29 mouse cellular contexts compared by ENCODE assay signal in the genomic region with DNA sequence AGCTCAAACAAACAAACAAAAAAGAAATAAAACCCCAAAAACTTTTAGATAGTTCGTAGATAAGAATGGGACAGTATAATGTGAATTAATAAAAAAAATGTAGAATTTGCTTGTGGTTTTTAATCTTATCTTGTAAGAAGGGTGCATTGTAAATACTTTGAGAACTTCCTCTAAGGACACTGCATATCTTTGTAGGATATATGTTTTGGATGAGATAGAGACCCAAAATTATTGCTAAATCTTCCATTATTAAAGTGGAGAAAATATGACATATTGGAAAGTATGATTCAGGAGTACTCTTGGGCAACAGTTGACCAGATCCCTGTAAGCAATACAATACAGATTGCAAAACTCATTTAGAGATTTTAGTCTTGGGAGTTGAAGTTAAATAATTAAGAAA.
"Had no signal": no experiment of that assay in that cellular context is flagged by ENCODE, and none has a peak within 500 bp of the region (broad histone marks: within the 10 kb centered on the region; RNA-seq: fewer than 3 reads in every experiment).

No protein-coding gene starts in this region.

- H3K4me1 ChIP-seq: limb, embryonic 10.5 days; limb, embryonic 12.5 days; limb, embryonic 13.5 days; limb, embryonic 15.5 days; liver, embryonic 12.5 days; liver, embryonic 13.5 days; liver, embryonic 15.5 days; lung, embryonic 15.5 days; megakaryocyte, embryonic 14.5 days; midbrain, embryonic 10.5 days; midbrain, embryonic 12.5 days; midbrain, embryonic 13.5 days; midbrain, embryonic 15.5 days had no signal

- H3K27ac ChIP-seq: limb, embryonic 10.5 days; limb, embryonic 12.5 days; limb, embryonic 13.5 days; limb, embryonic 15.5 days; liver, embryonic 12.5 days; liver, embryonic 13.5 days; liver, embryonic 14.5 days; liver, embryonic 15.5 days; lung, embryonic 15.5 days; macrophage; midbrain, embryonic 10.5 days; midbrain, embryonic 12.5 days; midbrain, embryonic 13.5 days; midbrain, embryonic 15.5 days had no signal

- H3K4me3 ChIP-seq: limb, embryonic 10.5 days; limb, embryonic 12.5 days; limb, embryonic 13.5 days; limb, embryonic 15.5 days; liver, embryonic 12.5 days; liver, embryonic 13.5 days; liver, embryonic 15.5 days; lung, embryonic 15.5 days; megakaryocyte, embryonic 14.5 days; midbrain, embryonic 10.5 days; midbrain, embryonic 12.5 days; midbrain, embryonic 13.5 days; midbrain, embryonic 15.5 days; myocyte had no signal

- H3K9ac ChIP-seq: limb, embryonic 12.5 days; limb, embryonic 13.5 days; limb, embryonic 15.5 days; liver, embryonic 12.5 days; liver, embryonic 13.5 days; liver, embryonic 14.5 days; liver, embryonic 15.5 days; liver, postnatal 0 days; lung, embryonic 14.5 days; lung, embryonic 15.5 days; midbrain, embryonic 12.5 days; midbrain, embryonic 13.5 days; midbrain, embryonic 15.5 days had no signal

- DNase-seq: left cerebral cortex, postnatal 4 days; liver; liver, embryonic 13.5 days; liver, postnatal 0 days; lung, adult 18-20 months; lung, adult 2 months; lung, embryonic 14.5 days; lung, postnatal 10 days; lung, postnatal 14 days; lung, postnatal 36 days; lung, postnatal 4 days; midbrain, embryonic 14.5 days had no signal

- H3K9me3 ChIP-seq: limb, embryonic 10.5 days; limb, embryonic 12.5 days; limb, embryonic 13.5 days; limb, embryonic 15.5 days; liver, embryonic 12.5 days; liver, embryonic 13.5 days; liver, embryonic 15.5 days; lung, embryonic 15.5 days; megakaryocyte, embryonic 14.5 days; midbrain, embryonic 10.5 days; midbrain, embryonic 12.5 days; midbrain, embryonic 13.5 days; midbrain, embryonic 15.5 days had no signal

- H3K36me3 ChIP-seq: limb, embryonic 10.5 days; limb, embryonic 12.5 days; limb, embryonic 13.5 days; limb, embryonic 15.5 days; midbrain, embryonic 10.5 days; midbrain, embryonic 12.5 days; midbrain, embryonic 13.5 days; midbrain, embryonic 15.5 days had no signal

- ATAC-seq: liver, embryonic 12.5 days; liver, postnatal 0 days; lung, postnatal 0 days; midbrain, embryonic 13.5 days; midbrain, embryonic 15.5 days; midbrain, embryonic 16.5 days had no signal

- H3K27me3 ChIP-seq: limb, embryonic 12.5 days; limb, embryonic 13.5 days; limb, embryonic 15.5 days; liver, embryonic 12.5 days; liver, embryonic 13.5 days; liver, embryonic 15.5 days; lung, embryonic 15.5 days; megakaryocyte, embryonic 14.5 days; midbrain, embryonic 12.5 days; midbrain, embryonic 13.5 days; midbrain, embryonic 15.5 days had no signal
